Mouse (Mus musculus) lung, adult 2 months (tissue): ENCODE results near the gene Fam118b.

Source experiments
- CTCF ChIP-seq: fragments of 200-500 bp; IDR thresholded peaks from 2 replicates; pipeline ENCODE4 v1.5.1; 2011; ENCODE audit warnings: mild to moderate bottlenecking, low read length, control low read depth; ENCODE audit not compliant: insufficient read depth
- POLR2A ChIP-seq: fragments of 200-500 bp; IDR thresholded peaks from 2 replicates; pipeline ENCODE4 v1.6.1; 2011; ENCODE audit warnings: low read depth, mild to moderate bottlenecking, control low read depth, low read length, borderline replicate concordance; ENCODE audit errors: extremely low read depth

- TF ChIP-seq CTCF (no peak), POLR2A (no peak)
Observed at GRCm38 (mm10) chr9:35182832-35183231, 84.8 kb downstream of the Fam118b start.
